In the genomic region with DNA sequence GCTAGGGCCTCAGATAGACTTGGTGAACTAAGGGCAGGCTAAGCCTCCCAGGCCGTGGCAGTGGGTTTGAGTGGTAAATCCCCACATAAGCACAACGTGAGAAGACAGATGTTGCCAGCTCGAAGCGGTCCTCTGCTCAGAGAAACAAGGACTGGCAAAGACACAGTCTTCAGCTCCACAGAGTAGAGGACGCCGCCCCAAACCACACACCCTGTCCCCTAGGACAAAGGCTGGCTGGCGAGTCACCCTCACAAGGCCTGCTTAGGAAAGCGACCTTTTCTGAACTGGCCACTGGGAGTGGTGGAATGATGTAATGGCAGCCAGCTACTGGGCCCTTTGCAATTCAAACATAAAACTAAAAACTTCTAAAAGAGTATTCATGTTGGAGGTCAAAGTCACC, we compare ENCODE assay signal across 11 mouse cellular contexts. TPM values are rescaled to one million over a fixed set of nuclear protein-coding genes. Genes with fewer than 3 reads are reported as not detected.
DNase-seq lines count a peak whose midpoint lies in the region; ATAC-seq and TF ChIP-seq lines count a peak whose summit lies in the region.
"Had no signal": no experiment of that assay in that cellular context is flagged by ENCODE, and none has a peak within 500 bp of the region (broad histone marks: within the 10 kb centered on the region; RNA-seq: fewer than 3 reads in every experiment).

No protein-coding gene starts in this region.

- H3K9ac ChIP-seq in hindbrain, postnatal 0 days (replicated peaks; ENCODE audit: low read length) = no peak overlapping the region
- no peak overlapping the region for H3K9ac ChIP-seq in heart, embryonic 16.5 days (ENCODE audit: low read length)
- H3K9ac ChIP-seq: embryonic facial prominence, embryonic 15.5 days; neural tube, embryonic 15.5 days had no signal

- peaks cover 37% of the 10 kb centered on the region for H3K4me1 ChIP-seq in hindbrain, embryonic 10.5 days (replicated peaks)
- peaks cover 4% of the 10 kb centered on the region; the same call in 1 of the 2 replicates for H3K4me1 ChIP-seq in hindbrain, postnatal 0 days (ENCODE audit: insufficient read depth, low read length)
- peaks cover 68% of the 10 kb centered on the region for H3K4me1 ChIP-seq in heart, embryonic 16.5 days (ENCODE audit: control insufficient read depth, insufficient read depth, low read length)

- H3K27ac ChIP-seq in hindbrain, embryonic 10.5 days = peak overlapping the region; percentile 60; the same call in 1 of the 2 replicates
- H3K27ac ChIP-seq in hindbrain, postnatal 0 days = no peak overlapping the region
- peak overlapping the region; percentile 89 for H3K27ac ChIP-seq in heart, embryonic 16.5 days (ENCODE audit: low read length)
- H3K27ac ChIP-seq: embryonic facial prominence, embryonic 15.5 days; neural tube, embryonic 15.5 days had no signal

- no peak overlapping the region for H3K4me3 ChIP-seq in hindbrain, embryonic 10.5 days
- H3K4me3 ChIP-seq in hindbrain, postnatal 0 days (ENCODE audit: low read length) = no peak overlapping the region
- H3K4me3 ChIP-seq in heart, embryonic 16.5 days (ENCODE audit: low read length) = no peak overlapping the region
- H3K4me3 ChIP-seq: embryonic facial prominence, embryonic 15.5 days; megakaryocyte, embryonic 14.5 days; neural tube, embryonic 15.5 days had no signal

- DNase-seq in hindbrain, embryonic 10.5 days (ENCODE audit: low spot score) = no peak
- DNase-seq in hindbrain, postnatal 0 days (ENCODE audit: low spot score) = no peak
- DNase-seq in 3134 (ENCODE audit: extremely low read depth, insufficient read length, low spot score) = peak; percentile 77
- DNase-seq in adrenal gland, postnatal 14 days = peak; percentile 82
- DNase-seq in right cerebral cortex, postnatal 14 days = no peak
- no peak for DNase-seq in left cerebral cortex, adult 8-10 months (ENCODE audit: low spot score in 2 of 2)
- DNase-seq in urinary bladder, postnatal 25 days (ENCODE audit: low spot score) = no peak

- TF ChIP-seq CTCF in hindbrain, postnatal 0 days (IDR thresholded peaks at IDR 0.05; ENCODE audit: low read depth) = no peak

- no peak for ATAC-seq in hindbrain, postnatal 0 days
- ATAC-seq in heart, embryonic 16.5 days (replicated peaks; ENCODE audit: extremely low read depth, insufficient read depth, low FRiP score) = no peak

- no peaks in the 10 kb centered on the region for H3K9me3 ChIP-seq in hindbrain, embryonic 10.5 days
- no peaks in the 10 kb centered on the region for H3K9me3 ChIP-seq in hindbrain, postnatal 0 days (ENCODE audit: low read length)
- H3K9me3 ChIP-seq in heart, embryonic 16.5 days (replicated peaks; ENCODE audit: control insufficient read depth, low read length) = no peaks in the 10 kb centered on the region
- H3K9me3 ChIP-seq: embryonic facial prominence, embryonic 15.5 days; megakaryocyte, embryonic 14.5 days; neural tube, embryonic 15.5 days had no signal

- 83% methylated on average over 8 of the region's 8 CpGs for WGBS in hindbrain, embryonic 10.5 days
- WGBS in hindbrain, postnatal 0 days = 79% methylated on average over 8 of the region's 8 CpGs
- 78% methylated on average over 8 of the region's 8 CpGs for WGBS in heart, embryonic 16.5 days

- no peaks in the 10 kb centered on the region for H3K36me3 ChIP-seq in hindbrain, embryonic 10.5 days
- no peaks in the 10 kb centered on the region for H3K36me3 ChIP-seq in hindbrain, postnatal 0 days (ENCODE audit: insufficient read depth, low read length)
- H3K36me3 ChIP-seq in heart, embryonic 16.5 days (ENCODE audit: control insufficient read depth, insufficient read depth) = peaks cover 10% of the 10 kb centered on the region
- H3K36me3 ChIP-seq: embryonic facial prominence, embryonic 15.5 days; neural tube, embryonic 15.5 days had no signal

- H3K4me2 ChIP-seq in hindbrain, postnatal 0 days (ENCODE audit: low read depth, low read length) = no peak overlapping the region
- H3K4me2 ChIP-seq in heart, embryonic 16.5 days (ENCODE audit: low read depth, low read length) = no peak overlapping the region
- H3K4me2 ChIP-seq: embryonic facial prominence, embryonic 15.5 days; neural tube, embryonic 15.5 days had no signal

- no peaks in the 10 kb centered on the region for H3K27me3 ChIP-seq in hindbrain, embryonic 10.5 days (ENCODE audit: insufficient read depth, poor library complexity, severe bottlenecking)
- H3K27me3 ChIP-seq in hindbrain, postnatal 0 days (ENCODE audit: insufficient read depth, low read length) = no peaks in the 10 kb centered on the region
- H3K27me3 ChIP-seq in heart, embryonic 16.5 days (ENCODE audit: control insufficient read depth, insufficient read depth, low read length) = no peaks in the 10 kb centered on the region
- H3K27me3 ChIP-seq: embryonic facial prominence, embryonic 15.5 days; neural tube, embryonic 15.5 days had no signal

RNA-seq across cellular contexts. Expression of gene Ypel2, which starts 40.4 kb away (rescaled TPM):
- 4.2 and 4.3 TPM in 2 replicates for polyA plus RNA-seq in hindbrain, embryonic 10.5 days (2016; fragmentation: Nextera tagmentation; extraction: Ambion mirVana)
- total RNA-seq in hindbrain, postnatal 0 days (2014; rRNA removed) = 2.7 and 4.6 TPM in 2 replicates
- 3.4 and 3.6 TPM in 2 replicates for polyA plus RNA-seq in hindbrain, postnatal 0 days (2015; fragmentation: Nextera tagmentation; extraction: Ambion mirVana)
- 20.0 and 22.1 TPM in 2 replicates for total RNA-seq in adrenal gland, postnatal 14 days (2021)
- polyA plus RNA-seq in heart, embryonic 16.5 days (2015; fragmentation: Nextera tagmentation; extraction: Ambion mirVana) = 22.5 and 24.2 TPM in 2 replicates
- total RNA-seq in left cerebral cortex, adult 8-10 months (2022) = 10 to 100 TPM; 44.2 to 53.3 (median 48.8) TPM

Comparison
In these comparisons a context has a peak if more than half of its experiments do, and no peak if none do; other contexts are left out.
1. DNase-seq: peak in 3134 (single experiment) and adrenal gland, postnatal 14 days (single experiment); none in hindbrain, embryonic 10.5 days (single experiment), hindbrain, postnatal 0 days (single experiment), right cerebral cortex, postnatal 14 days (single experiment), left cerebral cortex, adult 8-10 months (0 of 2) and urinary bladder, postnatal 25 days (single experiment).